Mouse (Mus musculus) right cerebral cortex, postnatal 10 days (tissue): ENCODE measurements around the gene Prop1.

Source experiments
- DNase-seq, 2 experiments: peaks; one replicate each; pipeline ENCODE4 v3.0.0; 2021; ENCODE audit warnings: low spot score in 2 of 2

Gene Prop1

GRCm38 (mm10) chr11:50953665-50954064, at the start of gene Prop1:
Prop1 (minus strand) TSS chr11:50953765.
- no peak for DNase-seq

- no peak for DNase-seq
Observed at GRCm38 (mm10) chr11:51003296-51003695, 49.7 kb upstream of the Prop1 start, which contains the start of gene Olfr51. Olfr51 (plus strand) TSS chr11:51003596.

- DNase-seq: no peak
Observed at GRCm38 (mm10) chr11:50981667-50982066, 28.1 kb upstream of the Prop1 start, which contains the start of gene Olfr1377. Olfr1377 (plus strand) TSS chr11:50981967.

GRCm38 (mm10) chr11:50977216-50977615, 23.7 kb upstream of the Prop1 start:
- DNase-seq: no peak

GRCm38 (mm10) chr11:50966230-50966629, 12.7 kb upstream of the Prop1 start, which contains the start of gene Olfr1378:
Olfr1378 (plus strand) TSS chr11:50966530.
- no peak for DNase-seq

- DNase-seq: no peak
Observed at GRCm38 (mm10) chr11:50964886-50965285, 11.3 kb upstream of the Prop1 start.

- DNase-seq: peak; percentile 32 to 34
Observed at GRCm38 (mm10) chr11:50952290-50952689, 1.3 kb downstream of the Prop1 start.

- DNase-seq: no peak
Observed at GRCm38 (mm10) chr11:50943506-50943905, 10.1 kb downstream of the Prop1 start, which contains the start of gene 4933414I15Rik. 4933414I15Rik (minus strand) TSS chr11:50943765.

GRCm38 (mm10) chr11:50942386-50942785, 11.2 kb downstream of the Prop1 start:
- no peak for DNase-seq

GRCm38 (mm10) chr11:50939621-50940366, 13.8 kb downstream of the Prop1 start:
- DNase-seq: peak in 1 of 2 experiments; percentile 39

- DNase-seq: no peak
Observed at GRCm38 (mm10) chr11:50938435-50938834, 15.1 kb downstream of the Prop1 start.

- DNase-seq: no peak
Observed at GRCm38 (mm10) chr11:50932040-50932439, 21.5 kb downstream of the Prop1 start.

GRCm38 (mm10) chr11:50931451-50931866, 22.1 kb downstream of the Prop1 start, which contains the start of gene Zfp354b:
Zfp354b (minus strand) TSS chr11:50931633.
- DNase-seq: peak; percentile 90 to 95

GRCm38 (mm10) chr11:50931021-50931420, 22.5 kb downstream of the Prop1 start:
- DNase-seq: no peak

GRCm38 (mm10) chr11:50930469-50931014, 23.0 kb downstream of the Prop1 start:
- DNase-seq: no peak

- DNase-seq: peak; percentile 97
Observed at GRCm38 (mm10) chr11:50915671-50916320, 37.8 kb downstream of the Prop1 start, which contains the start of gene Zfp2. Zfp2 (minus strand) TSS chr11:50916165.

GRCm38 (mm10) chr11:50914461-50914860, 39.1 kb downstream of the Prop1 start:
- no peak for DNase-seq

- no peak for DNase-seq
Observed at GRCm38 (mm10) chr11:50913301-50913700, 40.3 kb downstream of the Prop1 start.

- DNase-seq: peak in 1 of 2 experiments; percentile 46
Observed at GRCm38 (mm10) chr11:50908136-50908535, 45.4 kb downstream of the Prop1 start.
